Mouse (Mus musculus) fibroblast of lung, adult 2 months (primary cell): ENCODE measurements around the gene Alpk1.

Source experiments
- DNase-seq: peaks from one replicate; pipeline ENCODE4 v3.0.0-alpha.2; 2011; ENCODE audit warnings: low read depth

Alpk1 gene

DNA sequence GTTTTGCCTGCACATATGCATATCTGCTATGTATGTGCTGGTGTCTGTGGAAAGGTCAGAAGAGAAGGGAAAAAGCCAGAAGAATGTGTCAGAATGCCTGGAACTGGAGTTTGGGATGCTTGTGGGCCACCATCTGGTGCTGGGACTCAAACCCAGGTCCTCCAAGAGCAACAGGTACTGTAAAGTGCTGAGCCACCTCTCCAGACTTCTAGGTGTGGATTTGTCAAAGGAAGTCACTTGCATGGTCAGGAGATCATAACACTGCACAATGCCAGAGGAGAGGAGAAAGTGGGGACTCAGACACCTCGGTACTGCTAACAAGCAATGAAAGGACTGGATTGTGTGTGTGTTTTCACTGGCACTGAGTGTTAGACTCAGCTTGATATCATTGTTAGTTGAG is 150.1 kb downstream of the Alpk1 start:
- DNase-seq, result no peak

DNA sequence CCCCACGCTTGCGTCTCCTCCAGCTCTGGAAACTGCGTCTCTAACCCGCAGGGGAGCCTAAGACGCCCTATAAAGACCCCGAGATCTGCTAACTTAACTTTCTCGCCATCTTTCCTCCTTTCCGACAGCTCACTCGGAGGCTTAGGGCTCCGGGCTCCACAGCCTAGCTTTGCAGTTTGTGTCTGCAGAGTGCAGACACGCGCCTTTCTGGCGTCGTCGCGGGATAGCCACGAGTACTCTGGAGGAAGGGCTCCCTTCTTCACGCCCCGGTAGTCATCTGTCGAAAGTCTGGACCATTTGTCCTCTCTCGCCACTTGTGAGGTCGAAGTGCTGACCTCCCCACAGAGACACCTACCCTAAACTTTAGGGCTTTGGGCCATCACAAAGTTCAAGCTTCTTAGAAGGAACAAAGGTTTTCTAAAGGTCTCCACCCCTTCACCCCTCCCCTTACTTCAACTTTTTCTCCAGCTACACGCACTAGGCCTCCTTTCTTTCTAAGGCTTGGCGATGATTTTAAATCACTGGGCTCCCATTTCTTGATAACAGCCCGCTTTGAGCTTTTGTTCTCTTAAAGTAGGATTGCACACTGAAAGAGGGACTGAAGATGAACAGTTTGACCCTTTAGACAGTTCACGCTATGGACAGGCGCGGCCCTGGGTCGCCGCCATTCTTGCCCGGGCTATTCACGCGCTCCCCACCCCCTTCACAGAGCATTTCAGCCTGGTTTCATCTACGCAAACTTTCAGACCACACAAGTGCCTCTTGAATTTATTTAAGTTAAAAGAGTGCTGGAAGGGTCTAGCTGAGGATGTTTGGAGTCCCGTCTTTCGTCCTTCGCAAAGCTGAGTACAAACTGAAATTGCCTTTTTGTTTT is 151.8 kb downstream of the Alpk1 start:
- no peak for DNase-seq

DNA sequence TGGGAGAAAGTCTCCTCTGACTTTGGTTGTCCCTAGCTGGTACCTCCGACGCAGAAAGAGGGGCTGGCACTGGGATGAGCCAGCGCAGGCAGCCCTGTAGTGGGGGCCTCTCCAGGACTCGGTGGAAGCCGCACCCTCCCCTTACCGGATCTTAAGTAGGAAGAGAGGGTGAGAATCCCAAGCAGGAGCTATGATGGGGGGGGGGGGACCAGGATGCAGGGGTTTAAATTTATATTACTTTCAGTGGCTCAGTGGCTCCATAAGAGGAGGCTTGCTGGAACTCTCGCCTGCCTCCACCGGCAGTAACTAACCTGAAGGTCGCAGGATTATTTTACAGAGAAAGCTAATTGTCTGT is 152.4 kb downstream of the Alpk1 start:
- no peak for DNase-seq

DNA sequence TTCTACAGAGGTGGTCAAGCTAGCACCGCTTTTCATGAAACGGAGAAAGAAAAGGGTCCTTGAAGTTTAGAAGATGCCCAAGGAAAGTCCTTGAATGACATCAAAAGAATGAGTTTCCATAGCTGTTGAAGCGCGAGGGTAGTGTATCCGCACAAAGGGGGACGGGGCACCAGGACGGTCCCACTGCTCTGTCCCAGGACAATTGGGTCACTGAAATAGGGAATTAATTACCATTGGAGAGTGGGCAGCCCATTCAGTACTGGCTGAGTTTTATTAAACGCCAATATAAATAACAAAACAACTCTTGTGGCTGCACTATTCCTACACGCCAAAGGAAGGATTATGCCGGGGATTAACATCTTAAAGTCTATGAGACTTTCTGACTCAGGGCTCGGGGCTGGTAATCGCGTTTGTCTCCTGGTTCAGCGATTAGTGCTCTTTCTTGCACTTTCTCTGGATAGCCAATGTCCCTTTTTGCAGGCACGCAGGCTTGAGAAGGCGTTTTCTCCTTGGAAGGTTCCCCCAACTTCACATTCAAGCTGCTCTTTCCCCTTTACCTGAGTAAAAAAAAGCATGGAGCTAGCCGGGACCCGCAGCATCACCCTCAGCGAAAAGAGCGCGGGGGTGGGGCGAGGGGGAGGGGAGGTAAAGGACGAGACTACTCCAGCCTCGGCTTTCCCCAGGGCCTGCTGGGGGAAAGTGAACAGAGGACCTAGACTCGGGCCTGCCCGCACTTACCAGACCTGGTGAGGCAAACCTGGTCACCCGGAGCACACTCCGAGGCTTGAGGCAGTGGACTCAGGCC is 153.0 kb downstream of the Alpk1 start:
- no peak for DNase-seq

DNA sequence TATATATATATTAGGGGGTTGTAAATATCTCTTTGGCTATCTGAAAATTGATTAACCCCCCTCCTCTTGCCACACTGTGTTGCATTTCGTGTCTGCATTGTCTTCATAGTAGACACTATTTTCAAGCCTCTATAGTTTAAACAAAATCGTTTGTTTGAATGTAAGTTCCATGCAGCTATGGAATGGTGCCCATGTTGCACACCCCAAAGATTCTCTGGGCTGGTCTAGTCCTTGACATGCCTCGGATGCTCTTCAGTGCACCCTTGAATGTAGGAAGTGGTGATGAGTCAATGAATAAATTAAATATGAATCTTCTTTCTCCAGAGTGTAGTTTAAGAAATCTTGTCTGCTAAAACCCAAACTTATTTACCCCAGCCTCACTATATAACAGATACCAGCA is 153.8 kb downstream of the Alpk1 start:
- DNase-seq, result no peak

DNA sequence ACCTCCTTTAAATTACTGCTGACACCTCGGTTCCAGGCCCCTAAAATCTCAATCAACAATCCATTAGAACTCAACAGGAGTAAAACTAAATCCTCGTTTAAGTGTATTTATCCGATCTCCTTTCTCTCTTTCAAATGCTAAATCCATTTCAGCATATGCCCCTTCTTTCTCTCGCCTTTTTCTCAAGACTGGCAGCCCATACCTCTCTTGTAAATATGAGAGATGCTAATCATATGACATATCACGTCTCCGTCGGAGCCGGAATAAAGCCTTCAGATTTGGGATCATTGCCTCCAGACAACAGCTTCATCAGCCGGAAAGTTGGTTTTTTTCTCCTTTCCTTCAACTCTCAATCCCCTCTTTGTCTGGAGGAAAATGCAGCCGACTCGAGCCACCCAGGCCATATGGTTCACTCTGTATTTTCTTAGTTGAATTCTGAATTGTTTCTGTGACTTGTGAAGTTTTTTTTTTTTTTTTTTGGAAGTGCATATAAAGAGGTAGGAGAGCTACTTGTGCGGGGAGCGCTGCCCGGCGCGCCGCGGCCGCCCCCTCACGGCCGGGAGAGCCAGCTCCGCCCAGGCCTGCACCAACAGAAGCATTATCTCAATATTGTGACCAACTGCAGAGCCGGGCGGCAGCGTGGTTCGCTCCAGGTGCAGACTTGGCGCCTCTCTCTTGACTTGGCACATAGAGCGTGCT is 154.5 kb downstream of the Alpk1 start:
- no peak for DNase-seq

DNA sequence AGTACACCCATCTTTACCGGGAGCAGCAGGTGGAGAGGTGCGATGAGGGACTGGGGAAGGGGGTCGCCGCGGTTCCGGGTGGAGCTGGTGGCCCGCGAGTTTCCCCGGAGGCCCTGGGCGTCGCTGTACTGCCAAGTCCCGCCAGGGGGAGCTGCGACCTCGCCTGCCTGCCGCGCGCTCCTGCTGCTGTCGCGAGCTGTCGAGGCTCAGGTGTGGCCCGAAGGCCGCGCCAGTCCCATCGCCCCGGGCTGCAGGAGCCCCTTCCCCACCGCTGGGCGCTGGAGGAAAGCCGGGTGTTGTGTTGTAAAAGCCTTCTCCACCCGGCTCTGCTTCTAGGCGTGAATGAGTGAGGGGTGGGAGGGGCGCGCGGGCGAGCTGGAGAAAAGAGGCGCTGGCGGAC is 155.0 kb downstream of the Alpk1 start:
- DNase-seq, result no peak
